Mouse (Mus musculus) stomach, postnatal 0 days (tissue): ENCODE measurements around the gene Hhip.

Experiments
- CTCF ChIP-seq: IDR thresholded peaks from 2 replicates; pipeline ENCODE4 v1.5.1; 2016; ENCODE audit warnings: antibody characterized with exemption, low read depth, mild to moderate bottlenecking, moderate library complexity
- EP300 ChIP-seq: optimal IDR thresholded peaks from 2 replicates; pipeline ENCODE3; 2016; ENCODE audit warnings: antibody characterized with exemption

GRCm38 (mm10) chr8:79952857-79953256, 104.9 kb downstream of the Hhip start:
- peak; percentile 54 for TF ChIP-seq CTCF
- TF ChIP-seq EP300 = no peak
